8 mouse cellular contexts compared by ENCODE assay signal in the genomic region with DNA sequence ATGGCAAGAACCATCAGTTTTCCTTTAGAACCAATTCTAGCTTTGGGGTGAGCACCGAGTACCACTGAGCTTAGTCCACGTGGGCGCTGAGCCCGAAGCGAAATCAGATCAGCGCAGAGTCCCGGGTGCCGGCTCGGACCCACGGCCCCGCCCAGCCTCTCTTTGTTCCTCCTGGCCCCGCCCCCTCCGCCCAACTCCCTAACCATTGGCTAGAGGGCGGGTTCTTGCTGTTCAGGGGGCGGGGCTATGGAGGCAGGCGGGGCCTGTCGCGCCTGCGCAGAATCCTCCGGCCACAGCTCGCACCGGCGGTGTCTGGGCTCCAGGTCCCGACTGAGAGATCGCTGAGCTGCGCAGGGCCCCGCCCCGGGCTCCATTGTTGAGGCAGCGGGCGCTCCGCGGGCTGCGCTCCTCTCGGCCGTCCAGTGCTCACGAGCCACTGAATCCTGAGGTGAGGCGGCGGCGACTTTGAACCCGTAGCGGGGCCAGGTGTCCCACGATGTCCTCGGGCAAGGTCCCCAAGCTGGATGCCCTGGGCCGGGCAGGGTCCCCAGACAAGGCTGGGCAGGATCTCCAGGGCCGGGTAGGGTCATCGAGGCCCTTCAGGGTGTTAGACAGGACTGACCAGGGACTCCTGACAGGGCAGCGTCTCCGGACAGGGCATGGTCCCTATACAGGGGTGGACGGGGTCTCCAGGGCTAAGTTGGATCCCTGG. TPM values are rescaled to one million over a fixed set of nuclear protein-coding genes. Genes with fewer than 3 reads are reported as not detected.
DNase-seq lines count a peak whose midpoint lies in the region; ATAC-seq and TF ChIP-seq lines count a peak whose summit lies in the region.

A gene (plus strand): TSS at position 227 of the 712 bp plus-strand sequence.

- peak; percentile 72 for TF ChIP-seq POLR2A in myocyte (IDR thresholded peaks at IDR 0.05; ENCODE audit: insufficient read length, low read depth)

- H3K4me2 ChIP-seq in heart, embryonic 14.5 days (ENCODE audit: low read length) = peak within 1 kb of the TSS; percentile 88
- H3K4me2 ChIP-seq in liver, embryonic 11.5 days = peak within 1 kb of the TSS; percentile 84
- H3K4me2 ChIP-seq in myocyte (ENCODE audit: low read depth) = peak within 1 kb of the TSS; percentile 84

- H3ac ChIP-seq in myocyte (ENCODE audit: control insufficient read depth, insufficient read length) = peak within 1 kb of the TSS; percentile 86

- peak; percentile 92 for ATAC-seq in heart, embryonic 14.5 days (ENCODE audit: insufficient number of reproducible peaks, insufficient read depth, low FRiP score, low read depth)
- ATAC-seq in liver, embryonic 11.5 days (replicated peaks; ENCODE audit: low FRiP score) = peak; percentile 92

- peak within 1 kb of the TSS; percentile 89 for H3K27ac ChIP-seq in forebrain, embryonic 10.5 days
- H3K27ac ChIP-seq in heart, embryonic 14.5 days (replicated peaks in 1 of 2; ENCODE audit: control insufficient read depth in 1 of 2, insufficient read depth in 1 of 2, low read depth in 2 of 2, low read length in 2 of 2) = peak within 1 kb of the TSS; percentile 78 to 85
- no peak within 1 kb of the TSS for H3K27ac ChIP-seq in liver, embryonic 11.5 days (ENCODE audit: low read depth, low read length)

- H3K9me3 ChIP-seq in forebrain, embryonic 10.5 days = no peaks in the 10 kb centered on the region
- no peaks in the 10 kb centered on the region for H3K9me3 ChIP-seq in heart, embryonic 14.5 days (ENCODE audit: control insufficient read depth, low read length)
- H3K9me3 ChIP-seq in liver, embryonic 11.5 days (ENCODE audit: control insufficient read depth, low read length) = no peaks in the 10 kb centered on the region

- peak within 1 kb of the TSS; percentile 97 for H3K9ac ChIP-seq in heart, embryonic 14.5 days (ENCODE audit: low read length)
- H3K9ac ChIP-seq in liver, embryonic 11.5 days (ENCODE audit: low read depth, low read length) = peak within 1 kb of the TSS; percentile 72

- H3K27me3 ChIP-seq in forebrain, embryonic 10.5 days (ENCODE audit: poor library complexity, severe bottlenecking) = peaks cover 40% of the 10 kb centered on the region
- H3K27me3 ChIP-seq in heart, embryonic 14.5 days (ENCODE audit: control insufficient read depth, insufficient read depth, low read length) = no peaks in the 10 kb centered on the region
- peaks cover 17% of the 10 kb centered on the region for H3K27me3 ChIP-seq in liver, embryonic 11.5 days (replicated peaks; ENCODE audit: control insufficient read depth, insufficient read depth, low read length)
- no peaks in the 10 kb centered on the region for H3K27me3 ChIP-seq in myocyte (ENCODE audit: control insufficient read depth, insufficient read depth, insufficient read length)

- DNase-seq in CD4-positive, CD25-positive, alpha-beta regulatory T cell, adult 2 months (ENCODE audit: low read depth, low spot score) = peak; percentile 99
- peak; percentile 91 for DNase-seq in c-Kit-positive CD71-negative TER-119-negative erythroid progenitor cells, embryonic 14.5 days (ENCODE audit: low read depth)
- peak; percentile 98 for DNase-seq in forebrain, embryonic 10.5 days (ENCODE audit: extremely low spot score, low spot score)
- peak; percentile 100 for DNase-seq in kidney, postnatal 10 days
- peak; percentile 98 for DNase-seq in liver, embryonic 11.5 days (ENCODE audit: low spot score)
- DNase-seq in spleen, postnatal 4 days (ENCODE audit: low spot score in 2 of 2) = peak; percentile 95 to 97

- peak within 1 kb of the TSS; percentile 82 for H3K4me3 ChIP-seq in forebrain, embryonic 10.5 days
- H3K4me3 ChIP-seq in heart, embryonic 14.5 days (ENCODE audit: control insufficient read depth in 1 of 2, insufficient read depth in 1 of 2, low read depth in 1 of 2, low read length in 2 of 2) = peak within 1 kb of the TSS; percentile 68 to 77
- peak within 1 kb of the TSS; percentile 65 for H3K4me3 ChIP-seq in liver, embryonic 11.5 days (ENCODE audit: low read depth, low read length)
- peak within 1 kb of the TSS; percentile 99 for H3K4me3 ChIP-seq in myocyte

- WGBS in forebrain, embryonic 10.5 days = under 1% methylated on average over 49 of the region's 49 CpGs
- WGBS in heart, embryonic 14.5 days = under 1% methylated on average over 49 of the region's 49 CpGs
- WGBS in liver, embryonic 11.5 days = 1% methylated on average over 48 of the region's 49 CpGs

- no peaks in the 10 kb centered on the region for H3K36me3 ChIP-seq in forebrain, embryonic 10.5 days (replicated peaks)
- no peaks in the 10 kb centered on the region for H3K36me3 ChIP-seq in heart, embryonic 14.5 days (ENCODE audit: control insufficient read depth, insufficient read depth, low read length)
- H3K36me3 ChIP-seq in liver, embryonic 11.5 days (ENCODE audit: control insufficient read depth, insufficient read depth, low read length) = no peaks in the 10 kb centered on the region
- H3K36me3 ChIP-seq in myocyte (ENCODE audit: control insufficient read depth, insufficient read depth) = no peaks in the 10 kb centered on the region

- H3K79me2 ChIP-seq in myocyte (ENCODE audit: control insufficient read depth, insufficient read depth) = peaks cover 50% of the 10 kb centered on the region

- H3K4me1 ChIP-seq in forebrain, embryonic 10.5 days = peaks cover 41% of the 10 kb centered on the region
- H3K4me1 ChIP-seq in heart, embryonic 14.5 days (ENCODE audit: control insufficient read depth in 2 of 2, insufficient read depth in 2 of 2, low read length in 2 of 2) = peaks cover 23 to 32% of the 10 kb centered on the region in 2 experiments
- H3K4me1 ChIP-seq in liver, embryonic 11.5 days (replicated peaks; ENCODE audit: control insufficient read depth, insufficient read depth, low read length) = no peaks in the 10 kb centered on the region; the same call in 1 of the 2 replicates

TF ChIP-seq in myocyte, 11 proteins besides CTCF, POLR2A, EP300 and RAD21:
- TF ChIP-seq REST (IDR thresholded peaks at IDR 0.05; ENCODE audit: insufficient read depth, insufficient read length) (no peak), USF1 (IDR thresholded peaks at IDR 0.05; ENCODE audit: low read depth) (peak; percentile 30), POLR2AphosphoS2 (IDR thresholded peaks at IDR 0.05; ENCODE audit: insufficient read length, low read depth) (peak; percentile 90)

RNA-seq across cellular contexts. Expression of the gene that starts here (rescaled TPM):
- 12.8 and 14.3 TPM in 2 replicates for polyA plus RNA-seq in forebrain, embryonic 10.5 days (2016; fragmentation: Nextera tagmentation; extraction: Ambion mirVana)
- polyA plus RNA-seq in heart, embryonic 14.5 days (2014; fragmentation: Nextera tagmentation; extraction: Ambion mirVana) = 24.8 and 27.3 TPM in 2 replicates
- 6.7 and 6.8 TPM in 2 replicates for polyA plus RNA-seq in liver, embryonic 11.5 days (2014; fragmentation: Nextera tagmentation; extraction: Ambion mirVana)
- polyA plus RNA-seq in myocyte (2012; fragmentation: generic; extraction: Trizol) = 12.4 TPM
